Mouse (Mus musculus) T-cell, adult 2 months (primary cell): ENCODE data around the gene P3h2.

ENCODE experiments used
- DNase-seq: peaks from one replicate; pipeline ENCODE4 v3.0.0; 2022; ENCODE audit warnings: low spot score

Gene P3h2

DNA sequence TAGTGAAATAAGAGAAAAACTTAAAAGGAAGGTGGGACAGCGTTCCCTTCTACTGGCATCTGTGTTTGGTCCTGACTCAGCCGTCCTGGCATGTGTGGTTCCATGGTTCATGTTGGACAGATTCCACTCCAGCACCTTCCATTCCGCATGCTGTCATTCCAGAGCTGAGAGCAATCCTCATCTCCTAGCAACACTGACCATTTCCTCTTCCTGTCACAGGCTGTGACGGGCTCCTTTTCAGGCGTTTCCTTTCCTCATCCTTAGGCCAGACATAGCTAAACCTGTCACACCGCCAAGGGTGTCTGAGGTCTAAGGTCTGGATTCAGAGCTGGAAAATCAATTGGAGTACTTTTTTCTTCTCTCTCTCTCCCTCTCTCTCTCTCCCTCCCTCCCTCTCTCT lies 40.5 kb downstream of the P3h2 start:
- no peak for DNase-seq

DNA sequence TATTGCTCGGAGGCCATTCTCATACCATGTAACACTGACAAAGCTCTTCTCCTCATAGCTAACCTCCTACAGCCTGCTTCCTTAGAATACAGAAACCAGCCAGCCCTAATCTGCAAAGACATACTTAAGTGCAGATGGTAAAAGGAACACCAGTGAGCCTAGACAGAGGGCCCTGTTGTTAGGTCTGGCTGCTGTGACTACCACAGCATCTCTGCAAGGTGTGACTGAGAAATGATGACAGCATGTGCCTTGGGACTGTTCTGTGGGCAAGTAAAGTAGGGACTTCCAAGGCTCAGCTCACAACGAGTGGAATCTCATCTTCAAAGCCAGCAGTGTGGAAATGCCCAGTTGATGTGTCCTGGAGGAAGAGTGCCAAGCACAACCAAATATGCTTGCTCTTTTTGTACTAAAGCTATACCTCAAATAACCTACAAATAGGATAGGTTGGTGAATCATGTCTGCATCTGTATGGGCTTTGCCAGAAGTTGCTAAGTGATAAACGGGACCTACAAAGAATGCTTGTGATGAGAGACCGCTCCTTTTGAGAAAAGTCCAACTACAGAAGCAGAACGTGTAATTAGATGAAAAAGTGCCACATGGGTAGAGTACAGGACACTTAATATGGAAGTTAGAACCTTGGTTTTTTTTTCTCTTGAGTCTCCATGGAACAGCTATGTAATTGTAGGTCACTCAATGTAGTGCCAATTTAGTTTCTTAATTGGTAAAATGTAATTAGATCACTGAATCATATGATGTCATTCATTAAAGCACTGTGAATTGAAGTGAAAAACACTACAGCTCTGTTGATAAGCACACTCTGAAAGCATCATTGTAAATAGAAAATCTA lies 45.1 kb downstream of the P3h2 start:
- no peak for DNase-seq

GRCm38 (mm10) chr16:26053631-26054030 lies 52.0 kb downstream of the P3h2 start:
- no peak for DNase-seq

- DNase-seq, result no peak
Measured at GRCm38 (mm10) chr16:26049393-26050087, 56.0 kb downstream of the P3h2 start.

GRCm38 (mm10) chr16:26047870-26048269 lies 57.7 kb downstream of the P3h2 start:
- no peak for DNase-seq

DNA sequence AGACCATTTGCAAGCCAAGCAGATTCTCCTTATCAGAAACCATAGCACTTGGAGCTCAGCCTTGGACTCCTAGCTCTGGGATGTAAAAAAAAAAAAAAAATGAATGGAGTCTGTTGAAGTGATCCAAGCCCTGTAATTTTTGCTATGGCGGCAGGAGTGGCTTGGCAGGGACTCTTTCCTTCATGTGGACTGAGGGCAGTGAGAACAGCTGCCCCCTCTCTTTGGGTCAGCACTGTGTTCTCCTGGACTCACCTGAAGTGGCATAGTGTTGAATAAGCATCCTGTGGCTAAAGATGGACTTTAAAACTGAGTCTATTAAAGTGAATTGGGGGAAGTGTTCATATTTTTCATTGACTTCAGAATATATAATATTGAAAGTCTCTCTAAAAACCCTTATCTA lies 58.2 kb downstream of the P3h2 start:
- no peak for DNase-seq

- no peak for DNase-seq
Measured at GRCm38 (mm10) chr16:26041929-26042303, 63.7 kb downstream of the P3h2 start.

- DNase-seq, result no peak
Measured at GRCm38 (mm10) chr16:26041021-26041928, 64.3 kb downstream of the P3h2 start.

DNA sequence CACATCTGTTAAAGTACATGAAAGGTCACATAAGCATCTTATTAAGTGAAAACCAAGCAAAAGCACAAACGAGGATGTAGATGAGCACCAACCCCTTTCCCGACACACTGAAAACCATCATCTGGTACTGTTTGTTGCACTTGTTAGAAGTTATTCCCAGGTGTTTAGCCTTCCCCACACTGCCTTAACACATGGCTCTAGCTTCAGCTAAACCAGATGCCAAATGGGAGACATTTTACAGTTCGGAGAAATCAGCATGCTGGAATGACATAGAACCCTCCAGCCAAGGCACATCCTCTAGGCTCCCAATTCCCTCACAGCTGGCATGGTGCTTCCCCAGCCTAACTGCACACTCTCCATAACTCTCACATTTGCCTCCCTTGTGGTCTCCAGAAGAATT lies 66.3 kb downstream of the P3h2 start:
- no peak for DNase-seq

GRCm38 (mm10) chr16:26035525-26035924 lies 70.1 kb downstream of the P3h2 start:
- DNase-seq, result no peak

GRCm38 (mm10) chr16:26035079-26035478 lies 70.5 kb downstream of the P3h2 start:
- DNase-seq, result no peak

DNA sequence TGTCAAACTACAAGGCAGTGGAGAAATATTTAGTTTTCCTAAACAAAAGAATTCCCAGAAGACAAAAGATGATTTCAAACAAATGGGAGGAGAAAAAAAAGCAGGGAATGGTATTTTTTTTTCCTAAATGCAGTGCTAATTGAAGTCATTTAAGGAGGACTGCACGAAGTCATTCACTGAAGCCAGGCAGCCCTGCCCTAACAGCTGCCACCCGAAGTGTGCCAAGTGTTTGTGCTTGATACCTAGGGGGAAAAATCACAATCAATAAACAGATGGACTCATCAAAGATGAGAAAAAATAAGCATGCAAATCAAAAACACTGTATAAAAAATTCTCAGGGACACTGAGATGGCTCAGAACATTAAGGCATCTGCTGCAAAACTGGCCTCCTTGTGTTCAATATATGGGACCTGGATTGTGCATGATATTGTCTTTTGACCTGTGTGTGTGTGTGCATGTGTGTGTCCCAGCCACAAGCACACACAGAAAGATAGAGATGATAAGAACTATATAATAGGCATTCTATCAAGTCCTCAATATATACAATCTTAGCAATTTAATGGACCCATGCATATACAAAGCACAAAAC lies 76.1 kb downstream of the P3h2 start:
- no peak for DNase-seq

GRCm38 (mm10) chr16:26026416-26026815 lies 79.2 kb downstream of the P3h2 start:
- no peak for DNase-seq

- no peak for DNase-seq
Measured at GRCm38 (mm10) chr16:26024543-26024942, 81.0 kb downstream of the P3h2 start.

GRCm38 (mm10) chr16:26023352-26023751 lies 82.2 kb downstream of the P3h2 start:
- no peak for DNase-seq

GRCm38 (mm10) chr16:26021759-26022158 lies 83.8 kb downstream of the P3h2 start:
- no peak for DNase-seq

DNA sequence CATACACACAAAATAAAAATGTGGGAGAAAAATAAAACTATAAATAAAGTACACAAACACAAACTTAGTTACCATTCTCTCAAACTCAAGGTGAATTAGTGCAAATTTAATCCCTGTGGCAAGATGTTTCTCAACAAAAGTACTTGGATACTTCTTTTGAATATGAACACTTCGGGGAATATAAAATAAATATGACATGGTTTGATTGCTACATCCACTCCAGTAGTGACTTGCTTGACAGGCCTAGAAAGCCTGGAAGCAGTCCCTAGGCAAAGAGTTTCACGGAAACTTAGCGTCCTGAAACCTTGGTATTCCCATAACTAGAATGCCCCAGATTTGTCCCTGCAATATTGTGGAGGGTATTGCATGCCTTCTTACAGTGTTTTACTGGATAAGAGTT lies 99.8 kb downstream of the P3h2 start:
- no peak for DNase-seq

GRCm38 (mm10) chr16:26003261-26003660 lies 102.3 kb downstream of the P3h2 start:
- DNase-seq, result no peak

DNA sequence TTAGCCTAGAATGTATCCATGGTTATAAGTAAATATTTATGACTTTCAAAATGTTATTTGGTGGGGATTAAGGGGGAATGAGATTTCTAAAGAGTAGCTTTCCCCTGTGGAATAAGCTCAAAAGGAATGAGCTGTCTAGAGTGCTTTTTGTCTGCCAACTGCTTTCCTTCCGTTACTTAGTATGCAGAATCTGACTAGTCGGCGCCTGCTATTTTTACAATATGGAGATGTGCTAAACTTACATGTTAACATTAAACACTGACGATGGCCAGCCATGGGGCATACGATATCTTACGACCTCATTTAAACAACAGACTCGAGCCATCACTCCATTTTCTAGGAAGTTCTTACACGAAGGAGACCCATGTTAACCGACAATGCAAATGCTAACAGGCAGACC lies 102.7 kb downstream of the P3h2 start:
- DNase-seq, result no peak

DNA sequence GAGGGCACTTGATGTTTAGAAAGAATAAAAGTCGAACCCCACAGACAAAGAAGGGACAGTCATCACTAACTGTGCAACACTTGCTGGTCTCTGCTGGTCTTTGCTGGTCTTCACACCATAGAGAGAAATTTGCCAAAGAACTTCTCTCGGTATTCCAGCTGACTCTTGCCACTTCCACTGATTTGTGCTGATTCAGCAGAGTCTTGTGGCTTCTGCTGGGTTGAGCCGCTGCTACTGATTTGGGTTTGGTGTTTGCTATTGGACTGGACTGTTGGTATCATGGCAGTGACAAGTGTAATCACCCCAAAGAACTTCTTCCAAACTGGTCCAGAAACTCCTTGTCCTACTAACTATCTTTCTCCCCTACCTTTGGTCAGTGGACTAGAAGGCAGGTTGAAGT lies 111.0 kb downstream of the P3h2 start:
- no peak for DNase-seq

DNA sequence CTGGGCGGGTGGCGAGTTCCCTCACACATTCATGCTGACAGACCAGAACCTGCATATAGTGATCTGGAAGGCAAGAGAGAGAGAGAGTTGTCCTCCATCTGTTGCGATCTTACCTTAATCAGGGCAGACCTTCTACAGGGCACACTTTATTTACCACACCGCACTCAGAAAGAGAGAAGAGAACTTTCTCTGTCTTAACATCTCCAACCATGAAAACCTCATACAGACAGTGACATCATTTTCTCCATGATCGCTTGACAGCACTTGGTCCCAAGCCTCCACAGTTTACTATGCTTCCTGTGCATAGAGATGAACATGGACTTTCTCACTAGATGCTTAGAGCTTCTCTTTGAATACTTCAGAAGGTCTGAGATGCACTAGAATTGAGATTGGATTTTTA lies 118.4 kb downstream of the P3h2 start:
- DNase-seq, result no peak

DNA sequence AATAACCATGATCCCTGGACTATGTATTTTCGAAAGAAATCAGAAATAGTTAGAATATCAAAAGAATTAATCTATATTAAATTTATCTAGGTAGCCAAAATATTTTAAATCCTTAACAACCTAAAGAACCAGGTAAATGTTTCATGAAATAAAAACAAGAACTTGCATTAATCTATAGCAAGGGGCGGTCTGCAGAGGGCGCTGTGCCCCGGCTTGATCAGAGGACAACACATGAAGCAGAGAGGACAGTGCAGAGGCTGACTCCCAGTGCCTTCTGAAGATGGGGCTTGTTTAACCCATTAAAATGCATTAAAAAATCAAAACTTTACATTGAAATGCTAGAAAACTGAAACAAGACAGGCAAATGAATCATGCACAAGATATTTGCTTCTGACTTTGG lies 121.9 kb downstream of the P3h2 start:
- DNase-seq, result no peak
